Mouse (Mus musculus) urinary bladder, postnatal 4 days (tissue): ENCODE data around the gene Gucy1a1.

Experiments used
- DNase-seq, 2 experiments: peaks; one replicate each; pipeline ENCODE4 v3.0.0; 2021 to 2022; ENCODE audit warnings: low spot score in 2 of 2

Gene Gucy1a1

DNA sequence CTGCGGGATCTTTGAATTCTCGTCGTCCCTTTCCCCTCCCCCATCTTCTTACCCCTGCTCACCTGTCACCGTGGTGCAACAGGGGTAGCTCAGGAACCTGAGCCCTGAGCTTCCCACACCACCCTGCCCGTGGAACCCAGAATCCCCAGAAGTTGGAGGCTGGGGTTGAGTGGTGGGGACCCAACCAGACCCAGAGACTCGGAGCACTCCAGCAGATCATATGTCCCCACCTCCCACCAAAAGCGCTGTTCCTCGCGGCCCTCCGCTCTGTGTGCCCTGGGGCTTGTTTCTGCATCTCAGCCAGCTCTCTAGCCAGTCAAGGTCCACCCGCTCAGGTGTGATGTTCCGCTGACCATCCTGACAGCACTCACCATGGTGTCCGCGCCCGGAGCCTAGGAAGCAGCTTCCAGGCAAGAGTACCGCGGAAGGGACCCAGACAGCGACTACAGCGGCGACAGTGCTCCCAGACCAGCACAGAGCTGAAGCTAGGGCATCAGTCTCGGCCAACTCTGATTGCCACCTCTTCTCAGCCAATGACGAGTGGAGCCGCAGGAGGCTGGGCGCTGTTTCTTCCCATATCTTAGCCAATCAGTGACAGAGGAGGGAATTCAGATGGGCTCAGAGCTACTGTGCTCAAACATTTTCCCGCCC is 71.3 kb downstream of the Gucy1a1 start, which contains the start of gene Gucy1b1:
TSS of gene Gucy1b1 (minus strand) at position 489 of the 651 bp plus-strand sequence.
- peak; percentile 50 to 62 for DNase-seq

DNA sequence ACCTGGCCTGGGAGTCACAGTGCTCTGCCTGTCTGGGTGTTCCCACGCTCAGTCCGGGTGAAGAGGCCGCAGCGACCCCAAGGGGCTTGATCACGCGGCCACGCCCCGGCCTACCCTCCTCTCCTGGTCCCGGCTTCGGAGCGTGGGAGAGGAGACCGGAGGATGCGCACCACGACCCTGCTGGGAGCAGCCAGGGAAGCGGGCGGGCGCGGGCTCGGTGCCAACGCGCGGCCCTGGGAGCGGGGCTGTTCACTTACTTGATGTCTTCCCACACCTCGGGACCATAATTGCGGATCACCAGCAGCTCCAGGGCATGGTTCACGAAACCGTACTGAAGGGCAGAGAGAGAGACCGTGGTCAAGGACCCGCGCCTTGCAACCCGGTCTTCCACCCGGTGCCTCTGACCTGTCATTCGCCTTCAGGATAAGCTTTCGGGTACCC is 71.8 kb downstream of the Gucy1a1 start:
- DNase-seq, result peak; percentile 57 to 63

GRCm38 (mm10) chr3:82067830-82068229 is 77.8 kb downstream of the Gucy1a1 start:
- no peak for DNase-seq

GRCm38 (mm10) chr3:82061402-82062180 is 84.0 kb downstream of the Gucy1a1 start:
- DNase-seq, result no peak

DNA sequence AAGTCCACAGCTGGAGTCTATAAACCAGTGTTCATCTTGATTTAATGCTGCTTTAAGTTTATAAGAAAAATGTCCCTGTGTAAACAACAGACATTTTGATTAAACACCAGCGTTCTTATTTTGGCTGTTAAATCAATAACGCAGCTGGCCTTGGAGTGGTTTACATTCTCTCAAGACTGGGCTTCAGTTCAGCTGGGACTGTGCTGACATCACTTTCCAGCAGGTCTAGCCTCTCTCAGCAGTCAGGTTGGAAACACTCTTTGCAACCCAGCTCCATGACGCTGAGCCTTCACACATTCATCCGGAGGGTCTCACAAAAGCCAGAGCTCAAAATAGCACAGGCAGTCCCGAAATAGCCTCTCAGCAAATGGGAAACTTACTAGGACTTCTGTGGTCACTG is 88.4 kb downstream of the Gucy1a1 start:
- DNase-seq, result no peak

DNA sequence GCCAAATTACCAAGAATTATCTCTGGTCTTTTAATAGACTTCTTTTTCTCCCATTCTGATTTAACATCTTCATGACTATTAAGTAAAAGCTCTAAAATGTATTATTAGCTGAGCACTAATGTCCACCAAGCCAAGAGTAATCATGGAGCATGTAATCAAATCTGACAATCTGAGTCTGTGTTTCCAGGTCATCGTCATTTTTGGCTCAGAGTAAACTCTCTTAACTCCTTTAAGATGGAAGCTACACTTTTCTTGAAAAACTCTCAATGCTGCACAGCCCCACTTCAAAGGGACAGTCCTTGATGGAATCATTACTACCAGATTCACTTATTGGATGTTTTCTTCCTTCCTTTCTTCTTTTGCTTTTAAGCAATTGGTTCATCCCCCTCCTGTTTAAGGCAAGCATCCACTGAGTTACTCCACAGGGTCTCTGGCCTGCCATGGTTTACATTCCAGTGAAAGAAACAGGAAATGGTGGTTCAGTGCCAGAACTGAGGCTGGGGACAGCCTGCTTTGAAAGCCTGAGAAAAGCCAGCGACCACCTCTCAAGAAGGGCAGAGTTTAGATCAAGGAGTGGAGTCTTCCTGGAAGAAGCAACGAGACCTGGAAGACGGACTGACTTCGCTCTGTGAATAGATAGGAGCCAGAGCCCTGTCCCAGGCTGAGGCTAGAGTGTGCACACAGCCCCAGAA is 91.2 kb downstream of the Gucy1a1 start:
- no peak for DNase-seq

DNA sequence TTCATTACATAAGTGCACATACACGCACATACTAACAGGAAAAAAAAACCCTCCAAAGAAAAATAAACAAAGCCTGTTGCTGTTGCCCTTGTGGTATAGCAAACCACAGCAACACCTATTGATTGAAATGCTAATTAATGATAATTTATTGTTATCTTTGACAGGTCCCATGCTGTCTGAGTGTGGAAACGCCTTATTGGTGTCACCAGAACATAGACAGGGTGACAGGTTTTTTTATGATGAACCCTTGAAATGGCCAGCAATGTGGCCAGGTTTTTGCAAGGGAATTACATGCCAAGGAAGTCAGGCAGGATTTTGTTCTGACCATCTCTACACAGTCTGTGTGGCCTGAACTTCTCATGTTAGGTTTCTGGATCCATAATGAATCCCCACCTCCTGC is 93.6 kb downstream of the Gucy1a1 start:
- no peak for DNase-seq

- no peak for DNase-seq
These were observed 94.1 kb downstream of the Gucy1a1 start for GRCm38 (mm10) chr3:82051468-82051867.

DNA sequence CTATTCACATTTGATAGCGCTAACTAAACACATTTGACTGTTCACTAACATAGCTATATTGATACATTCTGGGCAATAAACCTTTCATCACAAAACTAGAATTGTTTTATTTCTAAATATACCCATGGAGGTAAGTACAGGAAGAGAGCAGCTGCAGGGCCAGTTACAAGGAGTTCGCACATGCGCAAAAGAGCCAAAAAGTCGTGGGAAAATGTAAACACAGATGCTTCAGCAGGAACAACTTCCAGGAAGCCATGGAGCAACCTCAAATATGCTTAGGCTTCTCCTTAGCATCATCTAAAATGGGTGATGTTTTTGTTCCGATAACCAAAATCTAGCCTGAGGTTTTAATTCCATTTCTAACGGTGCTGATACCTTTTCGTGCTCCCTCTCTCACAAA is 96.9 kb downstream of the Gucy1a1 start:
- no peak for DNase-seq

- no peak for DNase-seq
These were observed 97.5 kb downstream of the Gucy1a1 start for GRCm38 (mm10) chr3:82048078-82048477.

DNA sequence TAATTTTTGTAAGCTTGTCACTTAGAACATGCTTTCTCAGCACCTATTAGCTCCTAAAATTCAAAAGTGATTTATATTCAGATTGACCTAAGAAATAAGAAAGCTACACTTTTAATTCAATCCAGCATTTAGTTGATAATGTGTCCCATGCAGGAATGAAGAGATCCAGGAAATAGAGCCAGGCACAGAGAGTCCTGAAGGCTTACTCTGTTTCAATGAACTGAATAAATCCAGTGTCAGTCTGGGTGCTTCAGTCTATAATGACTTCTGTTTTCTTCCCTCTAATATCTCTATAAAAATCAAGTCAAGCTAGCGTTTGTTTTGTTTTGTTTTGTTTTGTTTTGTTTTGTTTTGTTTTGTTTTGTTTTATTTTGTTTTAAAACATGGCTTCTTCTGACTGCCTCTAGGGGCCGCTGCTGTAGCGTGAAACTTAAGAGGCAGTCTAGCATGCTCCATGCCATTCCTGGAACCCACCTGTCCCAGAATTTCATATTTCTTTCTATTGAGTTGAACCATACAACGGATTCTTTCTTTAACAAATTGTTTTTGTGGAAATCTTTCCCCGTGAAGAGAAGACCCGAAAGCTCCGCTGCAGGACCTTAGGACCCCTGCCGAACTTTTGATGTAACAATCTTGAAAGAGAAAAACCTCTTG is 98.4 kb downstream of the Gucy1a1 start:
- DNase-seq, result no peak

DNA sequence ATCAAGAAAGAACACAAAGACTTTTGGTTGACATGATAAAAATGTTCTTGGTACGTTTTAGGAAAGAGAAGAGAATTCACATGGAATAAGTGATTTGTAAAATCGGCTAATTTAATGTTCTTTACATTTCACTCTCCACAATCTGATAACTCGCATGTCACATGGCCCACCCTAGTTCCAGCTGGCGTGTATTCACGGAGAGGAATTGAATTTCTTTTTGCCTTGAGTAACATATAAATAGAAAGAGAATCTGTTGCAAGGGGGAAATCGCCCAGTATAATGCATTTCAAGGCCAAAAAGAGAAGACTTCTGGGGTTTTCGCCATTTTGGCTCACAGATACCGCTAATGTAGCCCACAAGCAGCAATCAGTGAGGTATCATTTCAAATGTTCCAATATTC is 99.5 kb downstream of the Gucy1a1 start:
- no peak for DNase-seq

DNA sequence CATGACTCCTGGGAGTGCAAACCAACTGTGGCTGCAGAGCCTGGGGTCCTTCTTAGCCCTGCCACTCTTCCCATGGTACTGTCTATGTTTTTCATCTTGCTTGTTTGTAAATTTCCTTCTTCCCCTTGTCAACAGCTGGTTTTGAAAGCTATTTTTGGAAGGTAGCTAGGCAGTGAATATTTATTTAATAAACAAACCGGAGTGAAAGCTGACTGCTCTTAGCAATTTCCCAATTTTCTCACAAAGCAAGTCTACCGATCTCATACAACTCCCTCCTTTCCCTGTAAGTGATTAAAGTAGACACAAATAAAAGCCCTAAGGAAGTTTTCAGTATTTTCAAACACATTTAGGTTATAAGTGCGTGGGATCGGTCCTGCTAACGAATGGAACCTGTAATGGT is 100.7 kb downstream of the Gucy1a1 start:
- no peak for DNase-seq

DNA sequence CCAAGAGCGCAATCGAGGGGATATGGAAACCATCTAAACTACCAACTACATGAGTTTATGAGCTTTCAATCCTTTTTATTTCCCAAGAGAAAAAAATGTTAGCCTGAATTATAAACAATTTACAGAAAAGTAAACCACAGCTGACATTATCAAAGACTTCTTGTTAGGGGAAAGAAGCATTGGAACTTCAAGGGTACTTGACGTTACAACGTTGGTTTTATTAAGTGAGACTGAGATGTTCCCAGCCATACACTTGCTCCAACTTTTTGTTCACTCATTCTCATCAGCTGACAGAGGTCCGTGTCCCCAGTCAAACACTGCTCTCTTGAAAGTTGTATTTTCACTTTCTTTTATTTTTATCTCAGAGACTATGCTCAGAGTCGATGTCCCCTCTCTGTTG is 101.9 kb downstream of the Gucy1a1 start:
- no peak for DNase-seq
